Mouse (Mus musculus): ENCODE measurements at regions not wholly inside any gene's neighbourhood (a gene's known extent, or its start where the extent isn't known, plus 50 kb on each side); places are given as distances from the start of the nearest gene placed in this dataset.
A peak's percentile ranks its signal among the peaks of the same experiment; 100 is the strongest.

DNA sequence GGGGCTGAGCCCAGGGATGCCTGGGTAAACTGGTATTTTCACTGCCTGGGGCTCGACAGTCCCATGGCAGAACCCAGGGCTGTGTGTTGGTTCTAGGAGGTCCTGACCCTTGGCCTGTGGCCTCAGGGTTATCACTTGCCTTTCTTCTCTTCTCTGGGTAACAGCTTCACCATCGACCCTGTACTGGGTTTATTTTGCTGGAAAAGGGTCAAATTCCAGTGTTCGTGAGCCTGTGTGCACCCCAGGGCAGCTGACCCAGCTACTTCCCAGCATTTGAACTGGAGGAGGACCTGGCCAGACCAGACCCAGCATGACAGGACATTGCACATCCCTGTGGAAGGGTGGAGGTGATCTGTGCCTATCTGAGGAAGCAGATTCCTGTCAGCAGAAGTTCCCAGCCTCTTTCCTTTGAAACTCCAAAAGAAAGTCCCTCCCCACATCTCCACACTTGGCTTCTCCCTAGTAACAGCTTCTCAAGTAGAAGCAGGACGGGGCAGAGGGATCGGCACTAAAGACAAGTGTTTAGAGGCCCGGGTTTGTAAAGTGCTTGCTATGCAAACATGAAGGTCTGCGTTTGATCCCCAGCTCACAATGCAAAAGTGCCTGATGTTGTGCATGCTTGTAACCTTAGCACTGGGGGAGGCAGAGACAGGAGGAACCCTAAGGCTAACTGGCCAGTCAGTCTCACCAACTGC is 103.9 kb upstream of the Ccnd1 start:
- in situ Hi-C loops (cut with MboI; ENCODE audit: low pct_unique_long_range_greater_than_20kb): no loop called here
- no peak for TF ChIP-seq CTCF (IDR thresholded peaks at IDR 0.05)
- ChIA-PET CTCF (interaction anchor here (1.0 kb wide), 1 partner anchor 30 kb away, joined by 3 read pairs; no protein-coding TSS in a partner anchor), POLR2A (no interaction called here)
- no peaks in the 10 kb centered on the region for H3K27me3 ChIP-seq
- ATAC-seq (no peak), DNase-seq (ENCODE audit: low read depth, low spot score) (no peak)

- H3K27me3 ChIP-seq: no peaks in the 10 kb centered on the region
- ATAC-seq (no peak), DNase-seq (ENCODE audit: low read depth, low spot score) (no peak)
- CTCF ChIA-PET: no interaction called here
- in situ Hi-C loops (cut with MboI; ENCODE audit: low pct_unique_long_range_greater_than_20kb): no loop called here
- TF ChIP-seq CTCF (IDR thresholded peaks at IDR 0.05): no peak
- POLR2A ChIA-PET: interaction anchor here (0.9 kb wide), 1 partner anchor 15 kb away, joined by 3 read pairs; no protein-coding TSS in a partner anchor
Measured at GRCm38 (mm10) chr7:145040871-145041270, 101.1 kb upstream of the Ccnd1 start.

- POLR2A ChIA-PET: no interaction called here
- CTCF ChIA-PET: no interaction called here
- in situ Hi-C loops (cut with MboI; ENCODE audit: low pct_unique_long_range_greater_than_20kb): no loop called here
- no peak for ATAC-seq
- DNase-seq (ENCODE audit: low read depth, low spot score): no peak
- H3K27me3 ChIP-seq: no peaks in the 10 kb centered on the region
- no peak for TF ChIP-seq CTCF (IDR thresholded peaks at IDR 0.05)
Measured at GRCm38 (mm10) chr7:145034385-145034784, 94.7 kb upstream of the Ccnd1 start.

- no peak for DNase-seq (ENCODE audit: low read depth, low spot score)
- no peak for ATAC-seq
- POLR2A ChIA-PET: no interaction called here
Measured at GRCm38 (mm10) chr7:145031275-145031674, 91.5 kb upstream of the Ccnd1 start.

DNA sequence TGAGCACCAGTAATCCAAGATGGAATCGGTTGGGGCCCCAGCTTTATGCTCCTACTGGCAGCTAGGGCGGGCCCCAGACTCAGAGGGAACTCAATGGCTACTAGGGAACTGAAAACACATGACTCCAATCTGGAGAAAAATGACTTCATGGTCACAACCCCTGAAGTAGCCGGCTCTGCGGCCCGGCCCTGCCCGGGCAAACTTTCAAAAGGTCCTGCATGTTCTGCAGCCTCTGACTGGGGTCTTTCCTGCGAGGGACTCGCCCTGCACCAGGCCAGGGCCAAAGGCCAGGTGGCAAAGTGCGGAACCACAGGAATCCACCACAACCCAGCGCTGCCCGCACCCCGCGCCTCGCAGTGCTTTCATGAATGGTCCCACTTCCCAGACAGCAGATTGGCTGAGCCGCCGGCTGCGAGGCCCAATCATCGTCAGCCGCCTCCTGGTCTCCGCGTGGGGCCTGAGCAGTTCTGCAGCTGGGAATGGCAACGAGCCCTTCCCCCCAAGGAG is 91.0 kb upstream of the Ccnd1 start:
- ATAC-seq: no peak
- CTCF ChIA-PET: no interaction called here
- DNase-seq (ENCODE audit: low read depth, low spot score): no peak
- in situ Hi-C loops (cut with MboI; ENCODE audit: low pct_unique_long_range_greater_than_20kb): no loop called here
- no peak for TF ChIP-seq CTCF (IDR thresholded peaks at IDR 0.05)
- POLR2A ChIA-PET: no interaction called here
- no peaks in the 10 kb centered on the region for H3K27me3 ChIP-seq

More at GRCm38 (mm10) chr7:145031275-145031674, 91.5 kb upstream of the Ccnd1 start:
- no peak for TF ChIP-seq CTCF (IDR thresholded peaks at IDR 0.05)
- CTCF ChIA-PET: interaction anchor here (1.3 kb wide), 1 partner anchor 27 kb away, joined by 3 read pairs; no protein-coding TSS in a partner anchor
- in situ Hi-C loops (cut with MboI; ENCODE audit: low pct_unique_long_range_greater_than_20kb): no loop called here
- no peaks in the 10 kb centered on the region for H3K27me3 ChIP-seq

- ChIA-PET CTCF (interaction anchor here (1.1 kb wide), 1 partner anchor 36 kb away, joined by 3 read pairs; no protein-coding TSS in a partner anchor), POLR2A (no interaction called here)
- in situ Hi-C loops (cut with MboI; ENCODE audit: low pct_unique_long_range_greater_than_20kb): no loop called here
- no peak for TF ChIP-seq CTCF (IDR thresholded peaks at IDR 0.05)
- H3K27me3 ChIP-seq: no peaks in the 10 kb centered on the region
- ATAC-seq: no peak
- DNase-seq (ENCODE audit: low read depth, low spot score): no peak
Measured at GRCm38 (mm10) chr7:145029622-145030021, 89.9 kb upstream of the Ccnd1 start.

- in situ Hi-C loops (cut with MboI; ENCODE audit: low pct_unique_long_range_greater_than_20kb): no loop called here
- H3K27me3 ChIP-seq: no peaks in the 10 kb centered on the region
- ChIA-PET CTCF (interaction anchor here (1.1 kb wide), 1 partner anchor 35 kb away, joined by 3 read pairs; no protein-coding TSS in a partner anchor), POLR2A (no interaction called here)
- no peak for TF ChIP-seq CTCF (IDR thresholded peaks at IDR 0.05)
- ATAC-seq (no peak), DNase-seq (ENCODE audit: low read depth, low spot score) (no peak)
Measured at GRCm38 (mm10) chr7:145029124-145029523, 89.4 kb upstream of the Ccnd1 start.

DNA sequence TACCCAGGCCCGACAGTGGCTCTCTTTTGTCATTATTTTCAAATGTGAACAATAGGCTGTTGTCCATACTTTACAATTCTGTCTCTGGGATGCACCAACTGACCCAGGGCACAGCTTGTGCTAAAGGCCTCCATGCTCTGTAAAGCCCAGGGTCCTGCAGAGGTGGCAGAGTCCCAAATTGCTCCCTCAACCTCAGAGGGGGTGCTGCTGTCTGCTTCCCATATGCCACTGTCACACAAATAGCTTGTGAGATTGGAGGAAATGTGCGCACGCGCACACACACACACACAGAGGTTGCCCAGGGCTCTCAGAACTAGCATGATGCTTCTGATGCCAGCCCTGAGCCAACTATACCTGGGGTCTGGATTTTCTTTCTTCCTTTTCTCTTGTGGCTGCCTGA is 87.3 kb upstream of the Ccnd1 start:
- ATAC-seq (no peak), DNase-seq (ENCODE audit: low read depth, low spot score) (no peak)
- in situ Hi-C loops (cut with MboI; ENCODE audit: low pct_unique_long_range_greater_than_20kb): no loop called here
- no peak for TF ChIP-seq CTCF (IDR thresholded peaks at IDR 0.05)
- H3K27me3 ChIP-seq: no peaks in the 10 kb centered on the region
- POLR2A ChIA-PET: no interaction called here
- CTCF ChIA-PET: interaction anchor here (1.2 kb wide), 1 partner anchor 18 kb away, joined by 3 read pairs; no protein-coding TSS in a partner anchor

GRCm38 (mm10) chr7:145026014-145026285 is 86.2 kb upstream of the Ccnd1 start:
- no peak for DNase-seq (ENCODE audit: low read depth, low spot score)
- in situ Hi-C loops (cut with MboI; ENCODE audit: low pct_unique_long_range_greater_than_20kb): no loop called here
- TF ChIP-seq CTCF (IDR thresholded peaks at IDR 0.05): no peak
- ATAC-seq: no peak
- ChIA-PET POLR2A (interaction anchor here (1.1 kb wide), 1 partner anchor 15 kb away, joined by 3 read pairs; no protein-coding TSS in a partner anchor), CTCF (interaction anchor here (1.2 kb wide), 1 partner anchor 20 kb away, joined by 3 read pairs; no protein-coding TSS in a partner anchor)
- no peaks in the 10 kb centered on the region for H3K27me3 ChIP-seq

GRCm38 (mm10) chr7:145025186-145026013 is 85.7 kb upstream of the Ccnd1 start:
- POLR2A ChIA-PET: interaction anchor here (1.1 kb wide), 1 partner anchor 16 kb away, joined by 3 read pairs; no protein-coding TSS in a partner anchor
- ATAC-seq (peak; percentile 47), DNase-seq (ENCODE audit: low read depth, low spot score) (no peak)
- no peaks in the 10 kb centered on the region for H3K27me3 ChIP-seq
- no peak for TF ChIP-seq CTCF (IDR thresholded peaks at IDR 0.05)
- in situ Hi-C loops (cut with MboI; ENCODE audit: low pct_unique_long_range_greater_than_20kb): no loop called here
- CTCF ChIA-PET: interaction anchor here (1.2 kb wide), 1 partner anchor 20 kb away, joined by 3 read pairs; no protein-coding TSS in a partner anchor

- POLR2A ChIA-PET: no interaction called here
- no peak for TF ChIP-seq CTCF (IDR thresholded peaks at IDR 0.05)
- CTCF ChIA-PET: no interaction called here
- ATAC-seq (no peak), DNase-seq (ENCODE audit: low read depth, low spot score) (no peak)
- in situ Hi-C loops (cut with MboI; ENCODE audit: low pct_unique_long_range_greater_than_20kb): no loop called here
- H3K27me3 ChIP-seq: no peaks in the 10 kb centered on the region
Measured at GRCm38 (mm10) chr7:145024651-145025050, 84.9 kb upstream of the Ccnd1 start.

Measured in Patski (cell line).